Mouse (Mus musculus) megakaryocyte, embryonic 14.5 days (primary cell): ENCODE results near the gene Jarid2.

ENCODE experiments used
- FLI1 ChIP-seq: IDR thresholded peaks from 2 replicates; pipeline ENCODE4 v1.6.1; 2012; ENCODE audit warnings: low read length, inconsistent platforms, mixed read lengths
- GATA1 ChIP-seq: IDR thresholded peaks from 3 replicates; pipeline ENCODE4 v1.6.1; 2012; ENCODE audit warnings: mixed read lengths, low read length, inconsistent platforms, borderline replicate concordance

DNA sequence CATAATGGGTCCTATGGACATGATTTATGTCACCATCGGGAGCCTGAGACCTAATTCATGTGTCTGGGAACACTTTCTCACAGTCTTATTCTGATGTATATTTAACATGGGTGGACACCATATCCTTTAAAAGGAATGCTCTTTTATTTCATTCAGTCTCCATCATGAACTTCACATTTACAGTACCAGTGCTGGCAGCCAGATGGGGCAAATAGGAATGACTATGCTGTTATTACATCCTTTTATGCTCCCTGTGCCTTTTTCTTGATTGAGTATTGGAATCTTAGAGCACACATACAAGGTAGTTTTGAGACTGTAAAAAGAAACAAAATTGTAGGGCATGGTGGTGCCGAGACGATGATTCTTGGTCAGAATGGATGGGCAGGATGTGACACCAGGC, 69.0 kb downstream of the Jarid2 start:
- TF ChIP-seq GATA1 (no peak), FLI1 (no peak)
